Mouse (Mus musculus): ENCODE measurements around the gene Mpc1. TPM values are rescaled to one million over a fixed set of nuclear protein-coding genes. Genes with fewer than 3 reads are reported as not detected.
A peak's percentile ranks its signal among the peaks of the same experiment; 100 is the strongest.
"Not testable (repeated sequence)": the region's sequence is repeated elsewhere in the genome, so short reads cannot be mapped to it uniquely, and the experiment has no call there.

Gene Mpc1
- total RNA-seq, 1 experiment from 2014 or later: 73.1 TPM

DNA sequence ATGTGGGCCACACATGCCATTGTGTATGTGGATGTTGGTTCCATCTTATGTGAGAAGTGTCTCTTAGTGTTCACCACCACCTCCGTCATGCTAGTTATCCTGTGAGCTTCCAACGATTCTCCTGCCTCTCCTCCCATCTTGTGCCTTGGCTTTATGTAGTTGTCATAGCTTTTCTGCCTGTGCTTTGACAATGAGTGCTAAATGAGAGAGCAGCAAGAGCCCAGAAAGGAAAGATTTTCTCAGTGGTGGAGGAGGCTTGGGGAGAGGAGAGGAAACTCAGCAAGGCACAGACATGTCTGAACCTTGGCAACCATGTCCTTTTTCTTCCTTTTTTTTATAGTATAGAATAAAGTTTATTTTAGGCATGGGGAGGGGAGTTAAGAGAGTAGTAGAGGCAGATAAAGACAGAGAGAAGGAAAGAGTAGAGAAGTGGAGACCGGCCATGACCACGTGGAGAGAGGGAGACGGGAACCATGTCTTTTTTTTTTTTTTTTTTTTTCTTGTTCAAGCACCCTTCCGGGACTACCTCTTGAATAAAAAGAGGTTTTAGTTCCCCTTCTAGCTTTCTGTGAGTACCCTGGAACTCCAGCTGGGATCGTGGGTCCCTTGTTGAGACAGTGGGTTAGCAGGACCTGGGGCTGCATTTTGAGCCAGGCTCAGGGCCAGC lies 20.2 kb downstream of the Mpc1 start:
- no peak for ATAC-seq (replicated peaks in 1 of 2; ENCODE audit: insufficient read depth in 1 of 2, low FRiP score in 2 of 2, low TSS enrichment in 1 of 2, low read depth in 1 of 2, poor library complexity in 2 of 2, severe bottlenecking in 2 of 2)

- ATAC-seq (replicated peaks in 1 of 2; ENCODE audit: insufficient read depth in 1 of 2, low FRiP score in 2 of 2, low TSS enrichment in 1 of 2, low read depth in 1 of 2, poor library complexity in 2 of 2, severe bottlenecking in 2 of 2): no peak
Measured at GRCm38 (mm10) chr17:8303671-8304070, 21.0 kb downstream of the Mpc1 start.

DNA sequence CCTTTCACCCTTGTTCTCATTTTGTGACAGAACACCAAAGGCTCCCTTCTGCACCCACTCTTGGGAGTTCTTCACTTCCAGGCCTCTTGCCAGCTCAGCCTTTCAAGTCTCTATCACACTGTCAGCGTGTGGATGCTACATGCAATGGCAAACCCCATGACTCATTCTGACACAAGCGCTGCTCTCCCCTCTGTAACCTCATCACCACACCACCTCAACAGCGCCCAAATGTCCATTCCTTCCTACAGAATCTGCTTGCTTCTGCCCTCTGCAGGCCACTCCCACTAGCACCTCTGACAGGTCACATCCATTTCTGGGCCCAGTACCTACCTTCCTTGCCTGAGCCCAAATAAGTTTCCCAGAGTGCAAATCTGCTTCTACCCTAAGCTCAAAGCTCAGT lies 23.1 kb downstream of the Mpc1 start:
- ATAC-seq (replicated peaks in 1 of 2; ENCODE audit: insufficient read depth in 1 of 2, low FRiP score in 2 of 2, low TSS enrichment in 1 of 2, low read depth in 1 of 2, poor library complexity in 2 of 2, severe bottlenecking in 2 of 2): 0 out of 4 replicates have a peak, but pooled peaks of 1 of the 2 experiments have one; percentile 40

DNA sequence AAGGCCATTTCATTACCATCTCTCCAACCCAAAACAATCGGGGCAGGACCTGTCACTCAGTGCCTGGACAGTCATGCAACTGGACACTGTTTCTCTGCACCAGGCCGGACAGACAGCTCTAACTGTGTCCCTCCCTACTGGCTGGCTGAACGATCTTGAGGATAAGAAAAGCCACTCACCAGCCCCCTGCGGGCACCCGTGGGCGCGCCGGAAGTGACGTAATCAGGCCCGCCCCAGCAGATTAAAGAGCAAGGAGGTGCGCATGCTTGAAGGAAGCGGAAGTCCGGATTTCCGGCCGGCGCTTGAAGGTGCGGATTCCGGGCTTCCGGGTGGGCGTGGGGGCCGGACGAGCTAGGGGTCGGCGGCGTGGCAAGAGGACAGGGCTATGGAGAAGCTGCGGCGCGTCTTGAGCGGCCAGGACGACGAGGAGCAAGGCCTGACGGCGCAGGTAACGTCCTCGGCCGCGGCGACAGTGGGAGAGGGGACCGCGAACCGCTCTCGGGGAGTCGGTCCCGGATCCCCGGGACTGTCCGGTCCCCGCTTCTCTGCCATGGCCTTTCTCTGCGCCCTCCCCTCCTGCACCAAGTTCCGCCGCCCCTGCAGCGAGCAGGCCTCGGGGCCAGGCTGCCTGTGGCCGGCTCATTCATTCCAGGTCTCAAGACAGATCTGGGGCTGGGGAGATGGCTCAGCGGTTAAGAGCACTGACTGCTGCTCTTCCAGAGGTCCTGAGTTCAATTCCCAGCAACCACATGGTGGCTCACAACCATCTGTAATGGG lies 28.3 kb downstream of the Mpc1 start, which contains the start of gene Sft2d1:
Gene Sft2d1, plus strand, starts transcription at position 265 of the 777 bp plus-strand sequence.
- peak; percentile 84 to 93 for ATAC-seq (replicated peaks in 1 of 2; ENCODE audit: insufficient read depth in 1 of 2, low FRiP score in 2 of 2, low TSS enrichment in 1 of 2, low read depth in 1 of 2, poor library complexity in 2 of 2, severe bottlenecking in 2 of 2)

DNA sequence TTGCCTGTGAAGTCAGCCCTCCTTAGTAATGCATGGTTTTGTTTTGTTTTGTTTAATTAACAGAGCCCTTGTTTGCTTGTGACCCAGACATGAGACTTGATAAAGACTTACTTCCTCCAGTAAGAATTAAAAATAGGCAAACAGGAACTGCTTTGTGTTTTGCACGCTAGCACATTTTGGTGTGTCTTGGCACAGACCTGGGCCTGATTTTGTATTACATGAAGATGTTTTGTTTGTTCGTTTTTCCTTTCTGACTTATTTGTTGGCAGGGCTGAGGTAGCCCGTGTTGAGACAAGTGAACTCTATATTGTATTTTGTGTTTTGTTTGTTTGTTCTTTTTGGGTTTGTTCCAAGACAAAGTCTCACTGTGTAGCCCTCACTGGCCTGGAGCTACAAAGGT lies 29.0 kb downstream of the Mpc1 start:
- ATAC-seq (replicated peaks in 1 of 2; ENCODE audit: insufficient read depth in 1 of 2, low FRiP score in 2 of 2, low TSS enrichment in 1 of 2, low read depth in 1 of 2, poor library complexity in 2 of 2, severe bottlenecking in 2 of 2): no peak

GRCm38 (mm10) chr17:8313976-8314375 lies 31.3 kb downstream of the Mpc1 start:
- no peak for ATAC-seq (replicated peaks in 1 of 2; ENCODE audit: insufficient read depth in 1 of 2, low FRiP score in 2 of 2, low TSS enrichment in 1 of 2, low read depth in 1 of 2, poor library complexity in 2 of 2, severe bottlenecking in 2 of 2)

DNA sequence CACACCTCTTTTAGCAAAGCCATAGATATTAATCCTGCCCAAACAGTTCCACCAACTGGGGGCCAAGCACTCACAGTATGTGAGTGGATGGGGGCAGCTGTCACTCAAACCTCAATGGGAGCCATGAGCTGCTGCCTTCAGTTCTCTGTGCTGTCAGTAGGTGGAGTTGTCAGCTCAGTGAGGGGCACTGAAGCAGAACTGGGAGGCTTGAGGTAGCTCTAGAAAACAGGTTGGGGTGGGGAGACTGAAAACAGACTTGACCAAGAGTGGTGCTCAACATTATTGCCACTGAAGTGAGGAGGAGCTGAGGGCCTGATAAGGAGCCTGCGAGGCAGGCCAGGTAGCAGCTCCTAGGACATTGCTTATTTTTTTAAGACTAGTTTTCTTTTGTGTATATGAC lies 33.5 kb downstream of the Mpc1 start:
- ATAC-seq (replicated peaks in 1 of 2; ENCODE audit: insufficient read depth in 1 of 2, low FRiP score in 2 of 2, low TSS enrichment in 1 of 2, low read depth in 1 of 2, poor library complexity in 2 of 2, severe bottlenecking in 2 of 2): peak in 1 of 2 experiments; percentile 49; a peak in 3 of 4 replicates

GRCm38 (mm10) chr17:8326877-8327276 lies 44.2 kb downstream of the Mpc1 start:
- not testable (repeated sequence) for ATAC-seq (replicated peaks in 1 of 2; ENCODE audit: insufficient read depth in 1 of 2, low FRiP score in 2 of 2, low TSS enrichment in 1 of 2, low read depth in 1 of 2, poor library complexity in 2 of 2, severe bottlenecking in 2 of 2)

DNA sequence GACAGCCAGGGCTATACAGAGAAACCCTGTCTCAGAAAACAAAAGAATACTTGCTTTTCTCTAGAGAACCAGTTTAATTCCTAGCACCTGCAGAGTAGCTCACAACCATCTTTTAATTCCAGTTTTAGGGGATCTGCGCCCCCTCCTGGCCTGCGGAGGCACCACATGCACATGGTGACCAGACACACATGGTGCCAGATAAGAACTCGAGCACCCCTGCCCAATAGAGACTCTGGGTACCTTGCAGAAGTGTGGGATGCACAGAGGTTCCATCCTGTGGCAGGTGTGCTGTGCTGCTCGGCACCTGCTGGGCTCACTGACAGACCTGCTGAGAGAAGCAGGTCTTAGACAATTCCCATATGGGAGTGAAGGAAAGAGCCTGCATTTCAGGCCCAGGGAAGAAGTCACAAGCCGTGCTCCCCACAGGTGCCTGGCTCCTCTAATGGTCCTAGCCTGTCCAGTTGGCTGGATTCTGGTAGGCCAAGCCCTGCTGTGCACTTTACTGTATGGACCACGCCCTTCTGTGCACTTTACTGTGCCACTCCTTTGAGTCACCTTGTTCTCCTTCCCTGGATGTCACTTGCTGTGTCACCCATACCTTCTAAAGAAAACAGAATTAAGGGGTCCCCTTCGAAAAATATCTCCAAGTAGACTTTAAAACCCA lies 45.9 kb downstream of the Mpc1 start:
- ATAC-seq (replicated peaks in 1 of 2; ENCODE audit: insufficient read depth in 1 of 2, low FRiP score in 2 of 2, low TSS enrichment in 1 of 2, low read depth in 1 of 2, poor library complexity in 2 of 2, severe bottlenecking in 2 of 2): no peak

- ATAC-seq (replicated peaks in 1 of 2; ENCODE audit: insufficient read depth in 1 of 2, low FRiP score in 2 of 2, low TSS enrichment in 1 of 2, low read depth in 1 of 2, poor library complexity in 2 of 2, severe bottlenecking in 2 of 2): no peak
Measured at GRCm38 (mm10) chr17:8330602-8331001, 47.9 kb downstream of the Mpc1 start.

GRCm38 (mm10) chr17:8337159-8337558 lies 54.5 kb downstream of the Mpc1 start, which contains the start of gene Prr18:
TSS of gene Prr18 (plus strand) at chr17:8337459.
- not testable (repeated sequence) for ATAC-seq (replicated peaks in 1 of 2; ENCODE audit: insufficient read depth in 1 of 2, low FRiP score in 2 of 2, low TSS enrichment in 1 of 2, low read depth in 1 of 2, poor library complexity in 2 of 2, severe bottlenecking in 2 of 2)

DNA sequence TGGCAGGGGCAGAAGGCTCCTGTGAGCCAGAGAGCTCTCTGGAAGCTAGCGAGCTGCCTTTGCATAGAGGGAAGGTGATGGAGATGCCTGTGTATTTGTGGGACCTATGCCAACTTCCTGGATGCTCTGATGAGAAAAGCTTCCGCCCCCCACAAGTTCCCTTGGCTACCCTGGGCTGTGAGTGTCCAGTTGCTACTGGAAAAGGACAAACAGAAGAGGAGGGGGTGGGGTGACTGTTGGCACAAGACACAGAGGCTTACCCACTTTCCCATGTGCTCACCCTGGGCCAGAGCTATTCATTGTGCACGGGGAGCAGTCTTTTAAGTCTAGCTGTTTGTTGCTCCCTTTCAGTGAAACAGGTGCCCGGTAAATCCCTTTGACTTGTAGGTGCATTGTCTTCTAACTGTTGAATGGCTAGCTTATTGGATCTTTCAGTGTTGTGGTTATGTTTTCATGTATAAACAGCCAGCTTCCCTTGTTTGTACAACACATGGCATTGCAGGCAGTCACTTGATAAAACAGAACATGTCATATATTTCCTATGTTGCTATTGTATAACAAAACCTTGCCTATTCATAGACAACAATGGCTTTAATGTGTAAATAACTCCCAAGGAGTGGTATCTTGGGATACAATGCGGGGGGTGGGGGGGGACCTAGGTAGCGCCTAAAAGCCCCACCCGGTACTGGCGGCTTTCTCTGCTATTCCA lies 57.1 kb downstream of the Mpc1 start:
- no peak for ATAC-seq (replicated peaks in 1 of 2; ENCODE audit: insufficient read depth in 1 of 2, low FRiP score in 2 of 2, low TSS enrichment in 1 of 2, low read depth in 1 of 2, poor library complexity in 2 of 2, severe bottlenecking in 2 of 2)

- ATAC-seq (replicated peaks in 1 of 2; ENCODE audit: insufficient read depth in 1 of 2, low FRiP score in 2 of 2, low TSS enrichment in 1 of 2, low read depth in 1 of 2, poor library complexity in 2 of 2, severe bottlenecking in 2 of 2): peak; percentile 30 to 47; a peak in 2 of 4 replicates
Measured at GRCm38 (mm10) chr17:8340407-8341359, 58.0 kb downstream of the Mpc1 start.

GRCm38 (mm10) chr17:8341360-8341963 lies 58.8 kb downstream of the Mpc1 start:
- no peak for ATAC-seq (replicated peaks in 1 of 2; ENCODE audit: insufficient read depth in 1 of 2, low FRiP score in 2 of 2, low TSS enrichment in 1 of 2, low read depth in 1 of 2, poor library complexity in 2 of 2, severe bottlenecking in 2 of 2)

GRCm38 (mm10) chr17:8342706-8343105 lies 60.0 kb downstream of the Mpc1 start:
- peak; percentile 67 to 69; a peak in 3 of 4 replicates for ATAC-seq (replicated peaks in 1 of 2; ENCODE audit: insufficient read depth in 1 of 2, low FRiP score in 2 of 2, low TSS enrichment in 1 of 2, low read depth in 1 of 2, poor library complexity in 2 of 2, severe bottlenecking in 2 of 2)

GRCm38 (mm10) chr17:8343416-8343815 lies 60.7 kb downstream of the Mpc1 start:
- ATAC-seq (replicated peaks in 1 of 2; ENCODE audit: insufficient read depth in 1 of 2, low FRiP score in 2 of 2, low TSS enrichment in 1 of 2, low read depth in 1 of 2, poor library complexity in 2 of 2, severe bottlenecking in 2 of 2): no peak
